Comparison of ENCODE assay signal across 12 mouse cellular contexts in genomic region chrX:164978866-164979265, GRCm38 (mm10). TPM values are rescaled to one million over a fixed set of nuclear protein-coding genes. Genes with fewer than 3 reads are reported as not detected.
A peak's percentile ranks its signal among the peaks of the same experiment; 100 is the strongest.
DNase-seq lines count a peak whose midpoint lies in the region; ATAC-seq and TF ChIP-seq lines count a peak whose summit lies in the region.
"Had no signal": no experiment of that assay in that cellular context is flagged by ENCODE, and none has a peak within 500 bp of the region (broad histone marks: within the 10 kb centered on the region; RNA-seq: fewer than 3 reads in every experiment).

No protein-coding gene starts in this region.

- no peak for ATAC-seq in heart, embryonic 15.5 days (replicated peaks; ENCODE audit: insufficient number of reproducible peaks, insufficient read depth, low FRiP score, low read depth)
- no peak for ATAC-seq in heart, embryonic 11.5 days (replicated peaks; ENCODE audit: insufficient number of reproducible peaks, low FRiP score, low TSS enrichment)
- ATAC-seq in lung, postnatal 0 days: no peak
- no peak for ATAC-seq in limb, embryonic 13.5 days (ENCODE audit: low FRiP score, low read depth)
- ATAC-seq in neural tube, embryonic 15.5 days (ENCODE audit: low FRiP score): no peak

- no peaks in the 10 kb centered on the region for H3K27me3 ChIP-seq in heart, embryonic 15.5 days
- no peaks in the 10 kb centered on the region for H3K27me3 ChIP-seq in heart, embryonic 11.5 days (ENCODE audit: control insufficient read depth, insufficient read depth, low read length)
- H3K27me3 ChIP-seq in lung, postnatal 0 days (replicated peaks; ENCODE audit: insufficient read depth, low read length): no peaks in the 10 kb centered on the region
- peaks cover 17% of the 10 kb centered on the region for H3K27me3 ChIP-seq in limb, embryonic 13.5 days
- no peaks in the 10 kb centered on the region for H3K27me3 ChIP-seq in neural tube, embryonic 15.5 days (replicated peaks)

- 0 out of 2 replicates have a peak, but pooled peaks cover 3% of the 10 kb centered on the region for H3K4me1 ChIP-seq in heart, embryonic 15.5 days (replicated peaks)
- no peaks in the 10 kb centered on the region for H3K4me1 ChIP-seq in heart, embryonic 11.5 days (ENCODE audit: control insufficient read depth, insufficient read depth, low read length)
- H3K4me1 ChIP-seq in lung, postnatal 0 days (ENCODE audit: insufficient read depth, low read depth, low read length): no peaks in the 10 kb centered on the region
- H3K4me1 ChIP-seq in limb, embryonic 13.5 days: no peaks in the 10 kb centered on the region
- H3K4me1 ChIP-seq in neural tube, embryonic 15.5 days: peaks cover 12% of the 10 kb centered on the region; the same call in 1 of the 2 replicates

- 89% methylated on average over 2 of the region's 2 CpGs for WGBS in heart, embryonic 15.5 days
- WGBS in heart, embryonic 11.5 days (ENCODE audit: insufficient replicate concordance): 87% methylated on average over 2 of the region's 2 CpGs
- 89% methylated on average over 2 of the region's 2 CpGs for WGBS in lung, postnatal 0 days
- WGBS in limb, embryonic 13.5 days: 79% methylated on average over 2 of the region's 2 CpGs
- 90% methylated on average over 2 of the region's 2 CpGs for WGBS in neural tube, embryonic 15.5 days

- H3K27ac ChIP-seq in heart, embryonic 15.5 days: no peak overlapping the region
- no peak overlapping the region for H3K27ac ChIP-seq in heart, embryonic 11.5 days (ENCODE audit: low read depth, low read length)
- no peak overlapping the region for H3K27ac ChIP-seq in lung, postnatal 0 days (ENCODE audit: low read length)
- no peak overlapping the region for H3K27ac ChIP-seq in limb, embryonic 13.5 days
- no peak overlapping the region for H3K27ac ChIP-seq in neural tube, embryonic 15.5 days (replicated peaks)

- no peak overlapping the region for H3K4me3 ChIP-seq in heart, embryonic 15.5 days
- no peak overlapping the region for H3K4me3 ChIP-seq in heart, embryonic 11.5 days (ENCODE audit: low read depth, low read length)
- no peak overlapping the region for H3K4me3 ChIP-seq in lung, postnatal 0 days (ENCODE audit: low read depth, low read length)
- H3K4me3 ChIP-seq in limb, embryonic 13.5 days: peak overlapping the region; percentile 55; the same call in 1 of the 2 replicates
- H3K4me3 ChIP-seq in neural tube, embryonic 15.5 days (replicated peaks): no peak overlapping the region

- no peak for TF ChIP-seq CTCF in lung, postnatal 0 days (IDR thresholded peaks at IDR 0.05)

- no peak for TF ChIP-seq EP300 in lung, postnatal 0 days (IDR thresholded peaks at IDR 0.05)

- no peak for DNase-seq in lung, postnatal 0 days (ENCODE audit: low spot score)
- no peak for DNase-seq in lung, postnatal 14 days
- no peak for DNase-seq in right cerebral cortex, postnatal 14 days
- DNase-seq in left cerebral cortex, postnatal 4 days: no peak
- DNase-seq: B cell, adult 2 months; gastrocnemius, postnatal 14 days; kidney, adult 8-10 months had no signal

- no peaks in the 10 kb centered on the region for H3K9me3 ChIP-seq in heart, embryonic 15.5 days (replicated peaks)
- H3K9me3 ChIP-seq in heart, embryonic 11.5 days (replicated peaks; ENCODE audit: control insufficient read depth, low read length): no peaks in the 10 kb centered on the region
- no peaks in the 10 kb centered on the region for H3K9me3 ChIP-seq in lung, postnatal 0 days (ENCODE audit: low read length)
- H3K9me3 ChIP-seq in limb, embryonic 13.5 days: no peaks in the 10 kb centered on the region
- H3K9me3 ChIP-seq in neural tube, embryonic 15.5 days (replicated peaks): no peaks in the 10 kb centered on the region

- 0 out of 2 replicates have a peak overlapping the region, but pooled peaks have one; percentile 55 for H3K4me2 ChIP-seq in heart, embryonic 15.5 days
- no peak overlapping the region for H3K4me2 ChIP-seq in heart, embryonic 11.5 days
- peak overlapping the region; percentile 48; the same call in 1 of the 2 replicates for H3K4me2 ChIP-seq in lung, postnatal 0 days (replicated peaks; ENCODE audit: low read depth, low read length)
- peak overlapping the region; percentile 63 for H3K4me2 ChIP-seq in limb, embryonic 13.5 days (replicated peaks)
- peak overlapping the region; percentile 57 for H3K4me2 ChIP-seq in neural tube, embryonic 15.5 days

- no peaks in the 10 kb centered on the region for H3K36me3 ChIP-seq in heart, embryonic 15.5 days
- H3K36me3 ChIP-seq in heart, embryonic 11.5 days (ENCODE audit: control insufficient read depth, insufficient read depth, low read length): no peaks in the 10 kb centered on the region
- H3K36me3 ChIP-seq in lung, postnatal 0 days (ENCODE audit: insufficient read depth, low read length): no peaks in the 10 kb centered on the region
- H3K36me3 ChIP-seq in limb, embryonic 13.5 days: no peaks in the 10 kb centered on the region
- no peaks in the 10 kb centered on the region for H3K36me3 ChIP-seq in neural tube, embryonic 15.5 days

- no peak overlapping the region for H3K9ac ChIP-seq in heart, embryonic 15.5 days
- no peak overlapping the region for H3K9ac ChIP-seq in heart, embryonic 11.5 days (ENCODE audit: low read depth, low read length)
- H3K9ac ChIP-seq in lung, postnatal 0 days (replicated peaks; ENCODE audit: low read depth): no peak overlapping the region
- H3K9ac ChIP-seq in limb, embryonic 13.5 days: no peak overlapping the region
- H3K9ac ChIP-seq in neural tube, embryonic 15.5 days (replicated peaks): no peak overlapping the region

- intact Hi-C loops in left cerebral cortex, postnatal 4 days (cut with DNase I): no loop called here

RNA-seq across cellular contexts. Expression of gene Mospd2, which starts 1.3 kb away (rescaled TPM):
- polyA plus RNA-seq in heart, embryonic 15.5 days (2015; fragmentation: Nextera tagmentation; extraction: Ambion mirVana): 8.6 and 9.9 TPM in 2 replicates
- polyA plus RNA-seq in heart, embryonic 11.5 days (2014; fragmentation: Nextera tagmentation; extraction: Ambion mirVana): 11.9 and 12.2 TPM in 2 replicates
- polyA plus RNA-seq in lung, postnatal 0 days (2015; fragmentation: Nextera tagmentation; extraction: Ambion mirVana): 39.9 and 42.5 TPM in 2 replicates
- 17.7 and 19.7 TPM in 2 replicates for polyA plus RNA-seq in limb, embryonic 13.5 days (2015; fragmentation: Nextera tagmentation; extraction: Ambion mirVana)
- 18.0 and 18.9 TPM in 2 replicates for polyA plus RNA-seq in neural tube, embryonic 15.5 days (2015; fragmentation: Nextera tagmentation; extraction: Ambion mirVana)
- 10 to 100 TPM; 25.7 to 26.6 TPM for total RNA-seq in left cerebral cortex, postnatal 4 days (2021)

RNA-seq across cellular contexts. Expression of gene Fancb, which starts 1.5 kb away (rescaled TPM):
- 5.4 and 6.0 TPM in 2 replicates for polyA plus RNA-seq in heart, embryonic 15.5 days (2015; fragmentation: Nextera tagmentation; extraction: Ambion mirVana)
- polyA plus RNA-seq in heart, embryonic 11.5 days (2014; fragmentation: Nextera tagmentation; extraction: Ambion mirVana): 6.3 and 8.1 TPM in 2 replicates
- 3.4 and 3.7 TPM in 2 replicates for polyA plus RNA-seq in lung, postnatal 0 days (2015; fragmentation: Nextera tagmentation; extraction: Ambion mirVana)
- 8.1 and 8.3 TPM in 2 replicates for polyA plus RNA-seq in limb, embryonic 13.5 days (2015; fragmentation: Nextera tagmentation; extraction: Ambion mirVana)
- 3.0 and 3.9 TPM in 2 replicates for polyA plus RNA-seq in neural tube, embryonic 15.5 days (2015; fragmentation: Nextera tagmentation; extraction: Ambion mirVana)
- 1 to 10 TPM; 2.6 to 3.2 TPM for total RNA-seq in left cerebral cortex, postnatal 4 days (2021)

RNA-seq across cellular contexts. Expression of gene Gm17604, which starts 25.8 kb away (rescaled TPM):
- polyA plus RNA-seq in heart, embryonic 15.5 days (2015; fragmentation: Nextera tagmentation; extraction: Ambion mirVana): not detected in 2 replicates
- not detected in 2 replicates for polyA plus RNA-seq in heart, embryonic 11.5 days (2014; fragmentation: Nextera tagmentation; extraction: Ambion mirVana)
- not detected in 2 replicates for polyA plus RNA-seq in lung, postnatal 0 days (2015; fragmentation: Nextera tagmentation; extraction: Ambion mirVana)
- polyA plus RNA-seq in limb, embryonic 13.5 days (2015; fragmentation: Nextera tagmentation; extraction: Ambion mirVana): not detected in 2 replicates
- not detected in 2 replicates for polyA plus RNA-seq in neural tube, embryonic 15.5 days (2015; fragmentation: Nextera tagmentation; extraction: Ambion mirVana)
- total RNA-seq in left cerebral cortex, postnatal 4 days (2021): not detected
- total RNA-seq: gastrocnemius, postnatal 14 days; left cerebral cortex, postnatal 36 days had no signal
